Mouse (Mus musculus): ENCODE results near the gene Nsun7.

DNA sequence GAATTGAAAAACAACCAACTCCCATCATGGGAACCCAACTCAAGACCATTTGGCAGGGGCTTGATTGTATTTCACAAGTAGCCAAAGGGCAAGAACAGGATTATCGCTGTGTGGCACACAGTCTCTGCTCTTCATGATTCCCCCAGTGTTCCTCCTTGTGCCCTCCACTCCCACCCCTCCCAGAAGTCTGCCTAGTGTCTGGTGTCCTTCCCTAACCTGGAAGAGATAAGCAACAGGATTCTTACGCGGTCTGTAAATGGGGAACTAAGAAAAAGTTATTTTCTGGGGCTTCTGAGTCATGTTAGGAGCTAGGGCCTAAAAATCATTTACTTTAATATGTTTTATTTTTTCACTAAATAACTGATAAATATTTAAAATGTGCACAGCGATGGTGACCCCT is 35.3 kb downstream of the Nsun7 start:
- TF ChIP-seq CTCF (IDR thresholded peaks at IDR 0.05; ENCODE audit: low read depth): no peak
- TF ChIP-seq EP300 (IDR thresholded peaks at IDR 0.05; ENCODE audit: low read depth): no peak
